Mouse (Mus musculus) heart, postnatal 25 days (tissue): ENCODE data around the gene Cep89. TPM values are rescaled to one million over a fixed set of nuclear protein-coding genes. Genes with fewer than 3 reads are reported as not detected.

Experiments
- DNase-seq: peaks from one replicate; pipeline ENCODE4 v3.0.0; 2022; ENCODE audit warnings: low spot score
- intact Hi-C: fragments of 180-260 bp; cut with DNase I; formaldehyde crosslinking; loops from one replicate; pipeline ENCODE4 v1.15.1; 2025
- total RNA-seq, 2 experiments: library from RNA; stranded (reverse); gene quantifications; 2 replicates each; pipeline ENCODE4 v1.2.3; 2021

Gene Cep89
- total RNA-seq, 2 experiments from 2014 or later = 14.1 to 18.9 TPM

GRCm38 (mm10) chr7:35381861-35382260 lies 15.0 kb upstream of the Cep89 start:
- intact Hi-C loops = no loop called here
- DNase-seq = no peak

- intact Hi-C loops = no loop called here
- DNase-seq = no peak
Observed at GRCm38 (mm10) chr7:35382706-35383353, 14.0 kb upstream of the Cep89 start.

- DNase-seq = no peak
- intact Hi-C loops = no loop called here
Observed at GRCm38 (mm10) chr7:35386525-35386952, 10.3 kb upstream of the Cep89 start.

- no peak for DNase-seq
- intact Hi-C loops = no loop called here
Observed at GRCm38 (mm10) chr7:35388694-35389093, 8.1 kb upstream of the Cep89 start.

DNA sequence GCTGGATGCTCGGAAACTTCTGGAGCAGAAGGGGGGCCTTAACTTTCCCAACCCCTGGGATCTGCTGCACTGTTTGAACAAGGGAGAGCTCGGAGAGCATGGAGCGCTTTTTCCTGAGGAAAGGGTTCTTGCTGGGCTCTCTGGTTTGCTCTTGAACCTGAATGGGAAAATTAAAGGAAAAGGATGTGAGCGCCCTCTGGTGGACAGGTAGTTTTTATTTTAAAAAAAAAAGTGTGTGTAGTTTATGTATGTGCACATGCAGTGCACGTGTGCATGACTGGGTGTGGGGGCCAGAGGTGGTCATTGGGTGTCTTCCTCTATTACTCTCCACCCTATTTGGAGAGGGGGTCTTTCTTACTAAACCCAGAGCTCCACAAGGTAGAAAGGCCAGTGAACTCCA lies 3.9 kb upstream of the Cep89 start:
- intact Hi-C loops = loop anchor here (5.0 to 10.0 kb wide), 3 partner anchors 76 to 252 kb away; partner anchors contain the start of genes Gpatch1 and Pdcd5
- no peak for DNase-seq

GRCm38 (mm10) chr7:35395734-35396456 lies 940 bp upstream of the Cep89 start:
- intact Hi-C loops = loop anchor here (2.0 to 10.0 kb wide), 2 partner anchors 59 to 249 kb away; partner anchors contain the start of gene Pdcd5
- DNase-seq = no peak

GRCm38 (mm10) chr7:35401169-35401568 lies 4.3 kb downstream of the Cep89 start:
- DNase-seq = no peak
- intact Hi-C loops = no loop called here

- intact Hi-C loops = no loop called here
- DNase-seq = no peak
Observed at GRCm38 (mm10) chr7:35415226-35415625, 18.4 kb downstream of the Cep89 start.

GRCm38 (mm10) chr7:35415801-35416653 lies 19.2 kb downstream of the Cep89 start:
- intact Hi-C loops = no loop called here
- no peak for DNase-seq

DNA sequence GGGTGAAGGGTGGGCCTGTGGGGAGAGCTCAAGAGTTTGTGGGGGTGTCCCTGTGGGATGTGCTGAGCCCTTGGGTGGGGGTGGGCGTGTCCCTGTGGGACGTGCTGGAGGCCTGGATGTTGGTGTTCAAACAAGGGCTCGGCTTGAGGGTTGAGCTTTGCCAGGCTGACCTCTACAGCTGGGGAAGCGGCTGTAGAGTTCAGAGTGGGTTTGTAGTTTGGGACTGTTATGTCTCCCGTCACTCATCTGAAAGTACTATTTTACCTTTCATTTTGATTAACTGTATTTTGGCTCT lies 19.8 kb downstream of the Cep89 start:
- intact Hi-C loops = no loop called here
- DNase-seq = no peak

- intact Hi-C loops = no loop called here
- DNase-seq = no peak
Observed at GRCm38 (mm10) chr7:35423071-35423470, 26.2 kb downstream of the Cep89 start.

GRCm38 (mm10) chr7:35428146-35428545 lies 31.3 kb downstream of the Cep89 start:
- no peak for DNase-seq
- intact Hi-C loops = no loop called here

- no peak for DNase-seq
- intact Hi-C loops = no loop called here
Observed at GRCm38 (mm10) chr7:35435266-35435665, 38.4 kb downstream of the Cep89 start.

DNA sequence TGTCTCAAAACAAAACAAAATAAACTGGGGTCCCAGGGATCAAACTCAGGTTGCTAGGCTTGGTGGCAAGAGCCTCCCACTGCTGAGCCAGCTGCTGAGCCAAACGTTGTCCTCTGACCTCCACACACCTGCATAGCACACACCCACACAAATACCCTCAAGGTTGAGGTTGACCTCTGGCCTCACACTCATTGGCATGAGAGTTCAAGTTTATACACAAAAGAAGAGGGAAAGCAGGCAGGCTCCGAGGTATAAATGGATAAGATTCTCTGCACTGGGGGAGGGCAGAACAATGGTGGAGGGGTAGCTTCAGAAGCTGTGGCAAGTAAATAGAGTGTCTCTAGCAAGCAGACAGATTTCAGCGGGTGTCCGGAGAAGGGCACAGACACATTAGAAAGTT lies 50.7 kb downstream of the Cep89 start:
- no peak for DNase-seq
- intact Hi-C loops = no loop called here

DNA sequence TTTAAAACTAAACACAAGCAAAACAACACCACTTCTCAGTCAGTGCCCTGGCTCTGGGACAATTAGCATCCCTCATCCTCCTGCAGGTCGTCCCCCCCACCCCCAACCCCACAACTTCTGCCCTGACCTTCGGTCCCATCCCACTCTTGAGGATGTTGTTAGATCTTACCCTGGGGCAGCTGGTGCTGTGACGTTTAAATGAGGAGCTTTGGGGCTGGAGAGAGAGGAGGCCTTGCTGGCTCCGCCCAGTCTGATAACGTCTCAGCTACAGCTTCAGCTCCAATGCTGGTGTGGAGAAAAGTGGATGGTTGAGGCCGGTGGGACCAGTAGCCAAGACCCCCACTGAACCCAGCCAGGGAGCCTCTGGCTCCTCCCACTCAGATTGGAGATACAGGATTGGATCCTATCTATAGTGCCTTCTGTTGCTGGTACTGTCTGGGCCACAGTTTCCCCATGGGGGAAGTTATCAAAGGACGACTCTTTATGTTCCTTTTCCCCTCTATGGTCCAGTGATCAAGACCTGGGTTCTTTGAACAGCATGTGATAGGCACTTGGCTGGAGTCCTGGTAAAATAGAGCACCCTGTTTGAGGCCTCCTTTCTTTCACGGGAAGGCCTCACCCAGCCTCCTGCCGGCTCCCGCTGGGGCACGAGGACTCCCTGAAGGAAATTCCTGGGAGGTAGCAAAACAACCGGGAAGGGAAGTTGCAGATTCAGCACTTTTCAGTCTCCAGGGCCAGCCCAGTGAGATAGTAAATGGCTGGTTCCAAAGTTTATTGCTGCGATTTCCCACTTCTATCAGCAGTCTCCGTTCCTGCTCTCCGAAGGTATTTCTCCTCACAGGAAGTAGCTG lies 51.4 kb downstream of the Cep89 start, which contains the start of gene Slc7a9:
Gene Slc7a9 (plus strand): TSS at position 801 of the 851 bp plus-strand sequence.
- intact Hi-C loops = no loop called here
- DNase-seq = no peak

DNA sequence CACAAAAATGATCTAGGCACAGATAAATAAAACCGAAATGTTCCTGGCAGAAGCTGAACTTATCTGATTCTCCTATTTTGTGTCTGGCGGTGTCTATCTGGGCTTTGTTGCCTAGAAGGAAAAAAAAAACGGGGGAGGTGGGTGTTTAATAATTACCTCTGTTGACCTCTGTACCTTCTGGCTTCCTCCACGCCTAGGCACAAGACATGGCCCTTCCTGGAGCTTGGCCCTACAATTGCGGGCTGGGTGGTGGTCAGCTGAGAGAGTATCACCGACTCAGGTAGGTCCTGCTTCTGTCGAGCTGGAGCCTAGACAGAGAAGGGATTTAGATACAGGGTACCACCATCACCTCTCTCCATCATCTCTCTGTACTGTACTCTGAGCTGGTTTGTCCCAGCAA lies 52.0 kb downstream of the Cep89 start:
- intact Hi-C loops = no loop called here
- no peak for DNase-seq

GRCm38 (mm10) chr7:35456091-35456814 lies 59.4 kb downstream of the Cep89 start:
- no peak for DNase-seq
- intact Hi-C loops = no loop called here

DNA sequence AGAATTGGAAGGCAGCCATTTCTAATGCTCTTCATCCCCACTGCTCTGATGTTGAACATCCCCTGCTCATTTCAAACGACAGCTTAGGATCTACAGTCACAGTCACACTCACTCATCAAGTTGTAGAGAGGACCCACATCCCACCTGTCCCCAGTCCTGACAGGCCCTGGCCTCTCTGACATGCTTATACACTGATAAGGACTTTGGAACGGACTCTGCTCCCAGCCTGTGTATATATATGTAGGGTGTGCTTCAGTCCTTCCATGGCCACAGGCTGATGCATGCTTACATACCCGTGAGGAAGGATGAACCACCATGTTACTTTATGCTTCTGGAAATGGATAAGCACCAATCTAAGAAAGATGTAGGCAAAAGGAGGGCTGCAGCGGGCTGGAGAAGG lies 64.1 kb downstream of the Cep89 start:
- no peak for DNase-seq
- intact Hi-C loops = no loop called here

- no peak for DNase-seq
- intact Hi-C loops = no loop called here
Observed at GRCm38 (mm10) chr7:35465027-35465426, 68.2 kb downstream of the Cep89 start.
